Mouse (Mus musculus): ENCODE results near the gene Rpl7a. TPM values are rescaled to one million over a fixed set of nuclear protein-coding genes. Genes with fewer than 3 reads are reported as not detected.
A peak's percentile ranks its signal among the peaks of the same experiment; 100 is the strongest.

The Rpl7a gene
- polyA plus RNA-seq, 1 experiment from 2014 or later: 376 TPM

DNA sequence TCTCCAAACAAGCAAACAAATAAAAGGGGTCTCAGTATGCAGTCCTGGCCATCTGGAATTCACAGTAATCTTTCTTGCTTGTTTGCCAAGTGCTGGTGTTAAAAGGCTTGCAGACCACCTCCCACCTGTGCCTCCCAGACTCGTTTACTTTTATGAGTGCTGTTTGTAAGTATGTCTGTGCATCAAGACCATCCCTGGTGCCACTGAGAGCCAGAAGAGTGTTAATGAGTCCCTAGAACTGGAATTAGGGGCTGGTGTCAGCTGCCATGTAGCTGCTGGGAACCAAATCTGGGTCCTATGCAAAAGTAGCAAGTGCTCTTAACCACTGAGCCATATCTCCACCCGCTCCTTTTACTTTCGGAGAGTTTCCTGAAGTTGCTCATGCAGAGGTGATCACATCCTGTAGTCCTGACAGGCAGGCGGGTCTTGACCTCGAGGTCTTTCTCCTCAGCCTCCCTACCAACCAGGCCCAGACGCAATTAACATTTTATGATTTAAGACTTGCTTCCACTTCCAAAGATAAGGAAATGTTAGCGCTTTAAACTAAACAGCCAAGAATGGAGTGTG lies 8.6 kb upstream of the Rpl7a start:
- peak overlapping the region; percentile 72 for H3K4me2 ChIP-seq (ENCODE audit: low read length)
- H3K9ac ChIP-seq (ENCODE audit: low read depth, low read length): peak overlapping the region; percentile 73
- 15% methylated on average over 7 of the region's 7 CpGs for WGBS
- ATAC-seq: no peak
- H3K27me3 ChIP-seq (ENCODE audit: control insufficient read depth, insufficient read depth, low read depth, low read length): no peaks in the 10 kb centered on the region
- H3K4me1 ChIP-seq (ENCODE audit: control insufficient read depth, insufficient read depth, low read length): peaks cover 21% of the 10 kb centered on the region
- peaks cover 32% of the 10 kb centered on the region for H3K36me3 ChIP-seq (ENCODE audit: control insufficient read depth, insufficient read depth, low read length)
- no peak overlapping the region for H3K27ac ChIP-seq (ENCODE audit: low read length)
- no peaks in the 10 kb centered on the region for H3K9me3 ChIP-seq (replicated peaks; ENCODE audit: control insufficient read depth, low read length, poor library complexity, severe bottlenecking)
- peak overlapping the region; percentile 76 for H3K4me3 ChIP-seq (ENCODE audit: low read depth, low read length)

- Histone ChIP-seq H3K4me1 (ENCODE audit: control insufficient read depth, insufficient read depth, low read length) (peaks cover 21% of the 10 kb centered on the region), H3K27ac (ENCODE audit: low read length) (peak within 1 kb of the TSS; percentile 86), H3K4me3 (ENCODE audit: low read depth, low read length) (peak within 1 kb of the TSS; percentile 76), H3K9ac (ENCODE audit: low read depth, low read length) (peak within 1 kb of the TSS; percentile 73), H3K4me2 (ENCODE audit: low read length) (peak within 1 kb of the TSS; percentile 72), H3K27me3 (ENCODE audit: control insufficient read depth, insufficient read depth, low read depth, low read length) (no peaks in the 10 kb centered on the region), H3K36me3 (ENCODE audit: control insufficient read depth, insufficient read depth, low read length) (peaks cover 34% of the 10 kb centered on the region), H3K9me3 (replicated peaks; ENCODE audit: control insufficient read depth, low read length, poor library complexity, severe bottlenecking) (no peaks in the 10 kb centered on the region)
- under 1% methylated on average over 41 of the region's 41 CpGs for WGBS
- ATAC-seq: peak; percentile 96
Measured at GRCm38 (mm10) chr2:26902467-26903220, 7.9 kb upstream of the Rpl7a start, which contains the start of gene Surf6. TSS of gene Surf6 (minus strand) at chr2:26902879.

DNA sequence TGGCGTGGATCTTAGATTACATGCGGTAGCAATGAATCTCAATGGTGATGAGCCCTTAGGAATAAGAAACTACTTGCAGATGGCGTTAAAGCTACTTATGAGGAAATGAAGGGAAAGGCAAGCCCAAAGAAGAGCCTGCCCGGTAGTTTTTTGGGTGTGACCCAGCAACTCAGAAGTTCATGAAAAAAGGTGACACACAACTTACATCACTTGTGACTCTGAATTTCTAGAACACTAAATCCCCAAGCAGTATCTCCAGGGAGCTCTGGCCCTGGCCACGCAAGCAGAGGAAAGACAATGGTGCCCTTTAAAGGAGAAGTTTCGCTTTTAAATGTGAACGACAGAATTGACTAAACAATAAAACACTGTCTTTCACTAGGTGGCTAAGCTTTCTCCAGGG lies 7.3 kb upstream of the Rpl7a start:
- ATAC-seq: no peak

GRCm38 (mm10) chr2:26905936-26906335 lies 4.6 kb upstream of the Rpl7a start:
- peaks cover 21% of the 10 kb centered on the region for H3K36me3 ChIP-seq (ENCODE audit: control insufficient read depth, insufficient read depth, low read length)
- no peaks in the 10 kb centered on the region for H3K9me3 ChIP-seq (replicated peaks; ENCODE audit: control insufficient read depth, low read length, poor library complexity, severe bottlenecking)
- WGBS: 100% methylated on average over 2 of the region's 2 CpGs
- no peak for ATAC-seq
- H3K4me3 ChIP-seq (ENCODE audit: low read depth, low read length): no peak overlapping the region
- H3K4me2 ChIP-seq (ENCODE audit: low read length): no peak overlapping the region
- H3K27me3 ChIP-seq (ENCODE audit: control insufficient read depth, insufficient read depth, low read depth, low read length): no peaks in the 10 kb centered on the region
- peaks cover 35% of the 10 kb centered on the region for H3K4me1 ChIP-seq (ENCODE audit: control insufficient read depth, insufficient read depth, low read length)
- H3K9ac ChIP-seq (ENCODE audit: low read depth, low read length): no peak overlapping the region
- H3K27ac ChIP-seq (ENCODE audit: low read length): no peak overlapping the region

More for the DNA sequence above, 7.3 kb upstream of the Rpl7a start:
- Histone ChIP-seq H3K9ac (ENCODE audit: low read depth, low read length) (peak overlapping the region; percentile 72), H3K27ac (ENCODE audit: low read length) (peak overlapping the region; percentile 86), H3K9me3 (replicated peaks; ENCODE audit: control insufficient read depth, low read length, poor library complexity, severe bottlenecking) (no peaks in the 10 kb centered on the region), H3K36me3 (ENCODE audit: control insufficient read depth, insufficient read depth, low read length) (peaks cover 32% of the 10 kb centered on the region), H3K4me1 (ENCODE audit: control insufficient read depth, insufficient read depth, low read length) (peaks cover 21% of the 10 kb centered on the region), H3K27me3 (ENCODE audit: control insufficient read depth, insufficient read depth, low read depth, low read length) (no peaks in the 10 kb centered on the region), H3K4me3 (ENCODE audit: low read depth, low read length) (peak overlapping the region; percentile 76), H3K4me2 (ENCODE audit: low read length) (peak overlapping the region; percentile 72)
- WGBS: 7% methylated on average over 7 of the region's 7 CpGs

- H3K4me1 ChIP-seq (ENCODE audit: control insufficient read depth, insufficient read depth, low read length): peaks cover 30% of the 10 kb centered on the region
- H3K9ac ChIP-seq (ENCODE audit: low read depth, low read length): no peak overlapping the region
- WGBS: 92% methylated on average over 3 of the region's 3 CpGs
- no peaks in the 10 kb centered on the region for H3K27me3 ChIP-seq (ENCODE audit: control insufficient read depth, insufficient read depth, low read depth, low read length)
- H3K4me2 ChIP-seq (ENCODE audit: low read length): no peak overlapping the region
- ATAC-seq: no peak
- no peak overlapping the region for H3K27ac ChIP-seq (ENCODE audit: low read length)
- no peak overlapping the region for H3K4me3 ChIP-seq (ENCODE audit: low read depth, low read length)
- no peaks in the 10 kb centered on the region for H3K9me3 ChIP-seq (replicated peaks; ENCODE audit: control insufficient read depth, low read length, poor library complexity, severe bottlenecking)
- peaks cover 21% of the 10 kb centered on the region for H3K36me3 ChIP-seq (ENCODE audit: control insufficient read depth, insufficient read depth, low read length)
Measured at GRCm38 (mm10) chr2:26906431-26906830, 4.1 kb upstream of the Rpl7a start.

- peaks cover 30% of the 10 kb centered on the region for H3K4me1 ChIP-seq (ENCODE audit: control insufficient read depth, insufficient read depth, low read length)
- H3K9me3 ChIP-seq (replicated peaks; ENCODE audit: control insufficient read depth, low read length, poor library complexity, severe bottlenecking): no peaks in the 10 kb centered on the region
- ATAC-seq: no peak
- WGBS: 54% methylated on average over 4 of the region's 4 CpGs
- H3K27ac ChIP-seq (ENCODE audit: low read length): no peak overlapping the region
- H3K9ac ChIP-seq (ENCODE audit: low read depth, low read length): no peak overlapping the region
- peaks cover 24% of the 10 kb centered on the region for H3K36me3 ChIP-seq (ENCODE audit: control insufficient read depth, insufficient read depth, low read length)
- H3K4me2 ChIP-seq (ENCODE audit: low read length): no peak overlapping the region
- H3K4me3 ChIP-seq (ENCODE audit: low read depth, low read length): no peak overlapping the region
- no peaks in the 10 kb centered on the region for H3K27me3 ChIP-seq (ENCODE audit: control insufficient read depth, insufficient read depth, low read depth, low read length)
Measured at GRCm38 (mm10) chr2:26907109-26907508, 3.5 kb upstream of the Rpl7a start.

DNA sequence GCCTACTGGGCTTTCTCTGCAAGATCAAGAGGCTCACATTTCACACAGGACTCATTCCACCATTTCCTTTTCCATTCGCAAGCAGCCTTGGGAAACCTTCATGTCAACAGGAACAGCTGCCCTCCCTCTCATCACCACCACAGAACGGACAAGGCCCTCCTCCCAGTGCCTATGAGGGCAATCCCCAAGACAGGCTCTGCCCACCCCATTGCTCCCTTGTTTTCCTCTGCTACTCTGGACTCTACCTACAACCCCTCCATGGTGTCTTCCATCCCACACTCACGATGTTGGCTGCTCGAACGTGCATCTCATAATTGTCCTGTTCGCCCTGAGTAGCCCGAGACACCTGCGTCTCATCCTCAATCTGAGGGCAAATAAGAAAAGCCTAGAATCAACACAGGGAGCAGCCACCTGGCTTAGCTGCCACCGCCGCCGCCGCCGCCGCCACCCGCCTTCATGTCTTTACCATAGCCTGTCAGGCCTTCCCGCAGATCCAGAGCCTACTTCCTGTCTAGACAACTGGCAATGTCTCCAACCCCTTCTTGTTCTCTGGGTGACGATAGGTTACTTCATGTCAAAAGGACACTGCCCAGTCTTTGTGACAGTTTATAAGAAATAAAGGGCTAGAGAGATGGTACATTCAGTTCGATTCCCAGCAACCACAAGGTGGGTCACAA lies 1.7 kb upstream of the Rpl7a start:
- ATAC-seq: no peak
- no peaks in the 10 kb centered on the region for H3K9me3 ChIP-seq (replicated peaks; ENCODE audit: control insufficient read depth, low read length, poor library complexity, severe bottlenecking)
- H3K27me3 ChIP-seq (ENCODE audit: control insufficient read depth, insufficient read depth, low read depth, low read length): no peaks in the 10 kb centered on the region
- peaks cover 41% of the 10 kb centered on the region for H3K36me3 ChIP-seq (ENCODE audit: control insufficient read depth, insufficient read depth, low read length)
- no peak overlapping the region for H3K27ac ChIP-seq (ENCODE audit: low read length)
- 89% methylated on average over 18 of the region's 18 CpGs for WGBS
- peaks cover 27% of the 10 kb centered on the region for H3K4me1 ChIP-seq (ENCODE audit: control insufficient read depth, insufficient read depth, low read length)
- peak overlapping the region; percentile 59 for H3K9ac ChIP-seq (ENCODE audit: low read depth, low read length)
- peak overlapping the region; percentile 84; the same call in 1 of the 2 replicates for H3K4me3 ChIP-seq (ENCODE audit: low read depth, low read length)
- peak overlapping the region; percentile 78 for H3K4me2 ChIP-seq (ENCODE audit: low read length)

GRCm38 (mm10) chr2:26909387-26909784 lies 1.2 kb upstream of the Rpl7a start:
- peak overlapping the region; percentile 93; the same call in 1 of the 2 replicates for H3K27ac ChIP-seq (ENCODE audit: low read length)
- H3K4me1 ChIP-seq (ENCODE audit: control insufficient read depth, insufficient read depth, low read length): peaks cover 26% of the 10 kb centered on the region
- H3K27me3 ChIP-seq (ENCODE audit: control insufficient read depth, insufficient read depth, low read depth, low read length): no peaks in the 10 kb centered on the region
- no peaks in the 10 kb centered on the region for H3K9me3 ChIP-seq (replicated peaks; ENCODE audit: control insufficient read depth, low read length, poor library complexity, severe bottlenecking)
- peaks cover 46% of the 10 kb centered on the region for H3K36me3 ChIP-seq (ENCODE audit: control insufficient read depth, insufficient read depth, low read length)
- peak overlapping the region; percentile 78 for H3K4me2 ChIP-seq (ENCODE audit: low read length)
- ATAC-seq: no peak
- H3K9ac ChIP-seq (ENCODE audit: low read depth, low read length): peak overlapping the region; percentile 90
- H3K4me3 ChIP-seq (ENCODE audit: low read depth, low read length): peak overlapping the region; percentile 84

Data from midbrain, embryonic 16.5 days (tissue).